Mouse (Mus musculus): Measurements from ENCODE around the gene Drosha.

Drosha gene

DNA sequence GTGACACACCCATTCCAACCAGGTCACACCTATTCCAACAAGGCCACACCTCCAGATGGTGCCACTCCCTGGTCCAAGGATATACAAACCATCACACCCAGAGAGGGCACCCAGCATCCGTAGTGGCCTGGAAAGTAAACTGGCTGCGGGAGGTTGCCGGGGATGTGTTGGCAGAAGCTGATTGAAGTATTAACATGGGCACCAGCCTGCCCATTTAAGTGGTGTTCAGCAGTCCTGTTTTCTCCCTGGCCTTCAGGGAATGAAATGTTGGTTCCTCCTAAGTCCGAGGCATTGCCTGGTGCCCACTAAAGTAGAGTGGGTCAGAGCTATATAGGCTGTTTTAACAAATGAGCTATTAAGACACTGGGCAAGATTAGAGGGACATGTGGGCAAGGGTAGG lies 8.0 kb downstream of the Drosha start:
- no peak for DNase-seq (ENCODE audit: low spot score)

DNA sequence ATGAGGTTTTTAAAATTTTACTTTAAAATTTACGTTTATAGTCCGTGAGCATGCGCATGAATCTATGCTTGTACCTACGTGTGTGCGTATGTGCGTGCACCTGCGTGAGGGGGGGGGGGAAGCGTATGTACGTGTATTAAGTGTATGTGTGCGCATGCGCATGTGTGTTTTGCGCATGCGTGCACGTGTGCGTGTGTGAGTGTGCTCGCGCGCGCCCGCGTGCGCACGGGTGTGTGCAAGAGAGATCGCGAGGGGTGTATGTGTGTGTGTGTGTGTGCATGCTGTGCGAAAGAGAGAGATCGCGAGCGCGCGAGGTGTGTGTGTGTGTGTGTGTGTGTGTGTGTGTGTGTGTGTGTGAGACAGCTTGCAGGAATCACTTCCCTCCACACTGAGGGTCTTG lies 8.8 kb downstream of the Drosha start:
- DNase-seq (ENCODE audit: low spot score): no peak

GRCm38 (mm10) chr15:12834231-12834630 lies 9.6 kb downstream of the Drosha start:
- DNase-seq (ENCODE audit: low spot score): no peak

DNA sequence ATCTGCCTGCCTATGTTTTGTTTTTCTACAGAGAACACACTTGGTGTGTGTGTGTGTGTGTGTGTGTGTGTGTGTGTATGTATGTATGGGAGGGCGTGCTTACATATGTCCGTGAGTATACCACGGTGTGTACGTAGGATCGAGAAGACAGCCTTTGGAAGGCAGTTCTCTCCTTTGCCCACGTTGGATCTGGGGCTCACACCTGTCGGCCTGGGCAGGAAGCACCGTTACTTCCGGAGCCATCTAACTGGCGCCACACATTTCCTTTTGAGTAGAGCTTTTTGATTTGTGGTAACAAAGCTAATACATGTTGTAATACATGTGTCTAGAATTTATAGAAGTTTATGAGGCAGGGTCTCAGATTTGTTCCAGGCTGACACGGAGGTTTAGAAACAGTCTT lies 16.1 kb downstream of the Drosha start:
- no peak for DNase-seq (ENCODE audit: low spot score)

- no peak for DNase-seq (ENCODE audit: low spot score)
Measured at GRCm38 (mm10) chr15:12842833-12843232, 18.2 kb downstream of the Drosha start.

GRCm38 (mm10) chr15:12848196-12848975 lies 23.8 kb downstream of the Drosha start:
- peak; percentile 40 for DNase-seq (ENCODE audit: low spot score)

DNA sequence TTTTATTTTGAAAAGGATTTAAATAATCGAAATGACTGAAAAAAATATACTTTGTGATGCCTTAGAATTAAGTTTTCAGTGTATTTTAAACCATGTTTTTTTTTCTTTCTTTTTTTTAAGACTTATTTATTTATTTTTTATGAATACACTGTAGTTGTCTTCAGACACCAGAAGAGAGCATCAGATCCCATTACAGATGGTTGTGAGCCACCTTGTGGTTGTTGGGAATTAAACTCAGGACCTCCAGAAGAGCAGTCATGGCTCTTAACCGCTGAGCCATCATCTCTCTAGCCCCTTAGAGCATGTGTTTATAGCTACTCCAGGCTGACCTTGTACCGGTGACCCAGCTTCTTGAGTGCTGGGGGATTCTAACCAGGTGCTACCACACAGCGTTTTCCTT lies 24.8 kb downstream of the Drosha start:
- DNase-seq (ENCODE audit: low spot score): no peak

DNA sequence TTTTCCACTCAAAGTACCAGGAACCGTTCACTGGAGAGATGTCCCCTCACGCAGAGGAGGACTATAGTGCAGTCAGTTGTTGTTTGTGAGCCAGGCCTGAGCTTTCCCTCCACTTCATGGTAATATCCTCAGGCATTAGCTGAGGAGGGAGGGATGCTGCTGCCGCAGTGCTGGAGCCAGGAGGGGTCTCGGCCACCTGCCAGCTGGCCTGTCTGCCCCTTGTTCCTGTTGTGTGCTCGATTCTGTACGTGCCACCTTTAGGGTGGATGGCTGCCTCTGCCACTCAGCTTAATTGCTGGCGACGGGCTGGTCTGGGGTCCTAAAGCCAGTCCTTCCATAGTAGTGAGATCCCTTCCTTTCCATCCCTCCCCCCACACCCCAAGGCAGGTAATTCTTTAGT lies 28.9 kb downstream of the Drosha start:
- peak; percentile 74 for DNase-seq (ENCODE audit: low spot score)

- DNase-seq (ENCODE audit: low spot score): no peak
Measured at GRCm38 (mm10) chr15:12856780-12857179, 32.2 kb downstream of the Drosha start.

DNA sequence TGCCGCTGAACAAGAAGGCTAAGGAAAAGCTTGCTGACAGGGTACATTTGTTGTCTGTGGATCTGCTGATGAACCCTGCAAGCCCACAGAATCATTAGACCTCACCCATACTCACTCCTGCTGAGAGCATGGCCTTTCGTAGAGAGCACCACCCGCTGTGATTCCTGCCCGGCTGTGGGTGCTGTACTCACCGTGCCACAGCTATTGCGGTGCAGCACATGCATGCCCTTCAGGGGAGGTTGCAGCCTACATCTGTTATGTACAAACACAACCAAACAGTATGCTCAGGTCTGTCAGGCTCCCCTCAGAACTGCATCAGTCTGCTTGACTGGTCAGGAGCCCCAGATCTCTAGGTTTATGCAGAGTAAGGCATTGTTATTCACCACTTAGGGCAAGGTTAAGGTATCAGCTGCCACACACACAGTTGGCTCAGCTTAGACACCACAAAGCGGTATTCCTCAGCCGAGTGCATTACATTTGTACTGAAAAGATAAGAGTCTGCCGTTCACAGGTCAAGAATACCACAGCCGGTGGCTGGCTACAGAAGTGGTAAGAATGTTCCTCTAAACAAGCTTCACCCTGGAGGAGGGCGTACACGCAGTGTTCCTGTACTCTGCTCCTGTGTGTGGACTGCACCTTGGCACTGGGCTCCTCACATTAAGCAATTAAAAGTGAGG lies 33.4 kb downstream of the Drosha start:
- DNase-seq (ENCODE audit: low spot score): no peak

- DNase-seq (ENCODE audit: low spot score): no peak
Measured at GRCm38 (mm10) chr15:12858645-12859044, 34.0 kb downstream of the Drosha start.

DNA sequence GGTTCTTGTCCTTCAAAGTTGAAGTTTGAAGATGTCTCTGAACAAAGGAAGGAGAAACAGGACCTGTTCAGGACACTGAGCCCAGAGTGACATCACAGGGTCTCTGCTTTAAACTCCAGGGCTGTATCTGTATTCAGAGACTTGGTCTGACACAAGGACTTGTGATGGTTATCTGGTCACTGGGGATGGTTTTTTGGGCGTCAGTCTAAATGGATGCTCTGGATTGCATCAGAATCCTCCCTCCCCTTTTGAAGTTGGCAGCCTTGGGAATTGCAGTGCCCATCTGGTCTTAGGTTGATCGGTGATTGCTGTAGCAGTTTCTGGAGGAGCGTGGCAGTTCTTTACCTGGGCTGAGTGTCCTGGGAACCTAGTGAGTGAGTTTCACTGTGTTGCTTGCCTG lies 37.4 kb downstream of the Drosha start:
- peak; percentile 92 for DNase-seq (ENCODE audit: low spot score)

DNA sequence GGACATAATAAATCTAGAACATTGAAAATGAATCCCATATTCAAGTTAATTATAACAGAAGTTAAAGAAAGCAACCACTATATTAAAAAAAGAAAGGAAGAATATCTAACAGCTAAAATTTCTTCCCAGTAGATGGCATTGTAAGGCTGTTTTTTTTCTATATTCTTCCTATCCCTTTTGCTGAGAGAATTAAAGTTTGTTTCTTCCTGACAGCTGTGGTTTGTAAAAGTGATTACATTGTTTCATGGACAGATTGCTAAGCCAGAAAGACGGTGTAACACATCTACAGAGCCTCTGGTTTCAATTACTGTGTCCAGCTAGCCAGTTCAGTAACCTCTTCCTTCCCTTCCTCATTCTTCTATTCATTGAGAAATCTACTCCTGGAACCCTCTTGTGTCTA lies 39.1 kb downstream of the Drosha start:
- DNase-seq (ENCODE audit: low spot score): peak; percentile 50

DNA sequence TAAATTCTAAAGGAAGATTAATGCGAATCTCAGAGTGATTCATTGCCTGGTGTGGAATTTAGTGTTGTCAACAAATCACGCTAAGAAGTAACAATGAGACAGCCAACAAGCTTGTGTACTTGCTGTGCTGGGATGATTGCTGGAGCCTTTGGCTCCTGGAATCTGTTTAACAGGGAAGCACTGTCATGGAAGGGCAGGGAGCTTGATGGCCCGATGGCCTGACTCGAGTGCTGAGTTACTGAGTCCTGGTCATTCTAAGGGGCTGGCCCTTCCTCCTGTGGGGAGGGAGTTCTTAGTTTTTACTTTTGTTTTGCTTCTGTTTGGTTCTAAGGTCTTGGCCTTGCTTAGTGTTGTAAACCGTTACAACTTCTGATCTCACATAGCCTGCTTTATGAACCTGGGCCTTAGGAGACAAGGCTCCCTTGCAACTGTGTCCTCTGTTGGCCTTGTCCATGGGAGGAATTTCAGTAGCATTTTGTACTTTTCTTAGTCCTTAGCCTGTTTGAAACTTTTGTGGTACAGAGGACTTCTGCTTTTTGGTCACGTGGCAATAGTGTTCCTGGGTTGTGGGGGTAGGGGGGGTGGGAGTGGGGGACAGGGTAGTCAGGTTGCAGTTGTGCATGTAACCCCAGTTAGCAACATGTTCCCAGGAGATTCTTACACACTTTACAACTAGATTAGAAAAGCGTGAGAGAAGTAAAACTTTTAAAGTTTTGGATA lies 41.1 kb downstream of the Drosha start:
- DNase-seq (ENCODE audit: low spot score): no peak

GRCm38 (mm10) chr15:12867269-12867668 lies 42.7 kb downstream of the Drosha start:
- DNase-seq (ENCODE audit: low spot score): peak; percentile 26

DNA sequence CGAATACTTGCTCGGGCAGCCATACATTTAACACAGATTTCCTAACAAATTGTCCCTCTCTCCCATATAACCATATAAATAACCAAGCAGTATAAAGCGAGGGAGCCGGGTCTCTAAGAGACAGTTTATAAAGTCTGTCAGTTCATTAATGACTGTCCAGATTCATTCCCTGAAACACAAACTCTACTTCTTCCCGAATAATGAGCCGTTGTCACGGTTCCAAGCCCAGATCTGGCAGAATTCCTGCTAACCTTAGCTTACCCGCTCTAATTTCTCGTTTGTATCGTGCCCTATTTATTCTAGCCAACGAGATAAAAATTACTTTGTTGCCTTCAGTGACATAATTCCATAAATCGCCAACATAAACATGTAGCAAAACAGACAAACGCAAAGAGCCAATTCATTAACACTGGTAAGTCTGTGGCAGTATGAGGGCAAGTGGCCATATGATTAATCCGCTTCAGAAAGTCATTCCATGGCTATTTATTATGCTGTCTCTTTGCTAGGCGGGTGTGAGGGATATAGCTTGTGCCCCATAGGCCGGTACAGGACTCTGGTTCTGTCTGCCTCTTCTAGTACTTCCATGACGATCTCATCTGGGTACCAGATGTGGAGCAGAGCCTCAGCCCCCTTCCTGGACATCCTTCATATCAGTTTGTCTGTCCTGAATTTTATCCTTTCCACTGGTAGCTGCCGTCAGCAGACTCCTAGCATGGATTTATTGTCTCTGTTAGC lies 51.0 kb downstream of the Drosha start:
- peak; percentile 37 for DNase-seq (ENCODE audit: low spot score)

- DNase-seq (ENCODE audit: low spot score): no peak
Measured at GRCm38 (mm10) chr15:12876266-12876665, 51.7 kb downstream of the Drosha start.

GRCm38 (mm10) chr15:12876881-12877280 lies 52.3 kb downstream of the Drosha start:
- no peak for DNase-seq (ENCODE audit: low spot score)

DNA sequence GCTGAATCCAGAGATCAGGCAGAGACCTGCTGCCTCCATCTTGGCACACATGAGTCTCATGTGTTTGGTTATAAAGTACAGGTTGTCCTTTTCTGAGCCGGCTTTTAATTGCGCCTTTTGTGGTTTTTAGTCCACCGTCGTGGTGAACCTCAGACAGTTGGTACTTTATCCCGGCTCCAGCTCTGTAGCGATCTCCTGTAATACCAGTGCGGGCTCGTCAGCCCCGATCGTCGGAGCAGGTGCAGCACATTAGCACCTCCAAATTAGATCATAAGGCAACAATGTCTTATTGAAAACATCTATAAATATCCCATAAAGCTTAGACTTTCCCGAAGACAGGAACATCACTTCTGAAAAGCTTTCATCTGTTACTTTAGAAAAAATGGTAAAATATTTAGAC lies 53.3 kb downstream of the Drosha start:
- no peak for DNase-seq (ENCODE audit: low spot score)

GRCm38 (mm10) chr15:12878581-12878980 lies 54.0 kb downstream of the Drosha start:
- no peak for DNase-seq (ENCODE audit: low spot score)

- no peak for DNase-seq (ENCODE audit: low spot score)
Measured at GRCm38 (mm10) chr15:12879937-12880336, 55.3 kb downstream of the Drosha start.

GRCm38 (mm10) chr15:12884855-12885254 lies 60.2 kb downstream of the Drosha start:
- no peak for DNase-seq (ENCODE audit: low spot score)
